Mouse (Mus musculus) hindbrain, embryonic 15.5 days (tissue): ENCODE results near the gene Gm6121. TPM values are rescaled to one million over a fixed set of nuclear protein-coding genes. Genes with fewer than 3 reads are reported as not detected.
"Not testable (repeated sequence)": the region's sequence is repeated elsewhere in the genome, so short reads cannot be mapped to it uniquely, and the experiment has no call there.

Experiments used
- ATAC-seq: fragments of 200-750 bp; cut with Nextera tagmentation; 2 replicates; pipeline ENCODE4 v1.8.0; 2017; ENCODE audit warnings: low read depth, moderate number of reproducible peaks, moderate TSS enrichment; ENCODE audit not compliant: low FRiP score
- H3K27ac ChIP-seq: fragments of 300-500 bp; sonication (generic); replicated peaks from 2 replicates; pipeline ENCODE4 v1.5.1; 2015; ENCODE audit warnings: mild to moderate bottlenecking, inconsistent platforms
- H3K27me3 ChIP-seq: fragments of 300-500 bp; sonication (generic); 2 replicates; pipeline ENCODE4 v1.6.1; 2015; ENCODE audit warnings: control low read depth, inconsistent platforms
- H3K36me3 ChIP-seq: fragments of 300-500 bp; sonication (generic); 2 replicates; pipeline ENCODE4 v1.6.1; 2015; ENCODE audit warnings: control low read depth, inconsistent platforms
- H3K4me1 ChIP-seq: fragments of 300-500 bp; sonication (generic); replicated peaks from 2 replicates; pipeline ENCODE4 v1.6.1; 2015; ENCODE audit warnings: control low read depth, inconsistent platforms
- H3K4me2 ChIP-seq: fragments of 300-500 bp; sonication (generic); 2 replicates; pipeline ENCODE4 v1.6.1; 2015; ENCODE audit warnings: moderate library complexity, mild to moderate bottlenecking, inconsistent platforms
- H3K4me3 ChIP-seq: fragments of 300-500 bp; sonication (generic); 2 replicates; pipeline ENCODE4 v1.5.1; 2015; ENCODE audit warnings: mild to moderate bottlenecking, inconsistent platforms
- H3K9ac ChIP-seq: fragments of 300-500 bp; sonication (generic); 2 replicates; pipeline ENCODE4 v1.6.1; 2015; ENCODE audit warnings: inconsistent platforms
- H3K9me3 ChIP-seq: fragments of 300-500 bp; sonication (generic); 2 replicates; pipeline ENCODE4 v1.6.1; 2016; ENCODE audit warnings: control low read depth, inconsistent platforms
- WGBS: fragments of 180-500 bp; shearing (Covaris S2); methylation state at CpG from one replicate; pipeline ENCODE4 v1.1.7; 2015; 5-methylcytosine and 5-hydroxymethylcytosine counted together
- polyA plus RNA-seq: library from polyadenylated mRNA; unstranded; fragments of >200 nt; fragmentation: Nextera tagmentation; extraction: Ambion mirVana; gene quantifications from 2 replicates; pipeline ENCODE4 v1.2.1, GENCODE M21; 2015

The Gm6121 gene
- not detected in 2 replicates for polyA plus RNA-seq

DNA sequence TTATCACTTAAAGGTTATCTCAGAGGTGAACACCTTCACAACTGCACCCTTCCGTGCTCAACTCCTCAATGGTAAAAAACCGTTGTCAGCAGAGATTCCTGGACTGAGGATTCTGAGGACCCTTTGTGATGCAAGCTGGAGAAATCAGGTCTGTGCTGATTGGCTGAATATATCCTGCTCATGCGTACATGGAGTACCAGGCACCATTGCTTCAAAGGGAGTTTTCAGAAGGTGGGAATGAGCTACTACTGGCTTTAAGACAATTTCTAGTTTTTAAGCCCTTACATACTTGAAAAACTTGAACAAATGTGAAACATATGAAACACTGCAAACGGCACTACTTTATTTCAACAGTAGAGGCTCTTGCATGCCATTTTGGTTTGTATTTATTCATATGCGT lies at the start of gene Gm6121:
Gm6121 (minus strand) TSS at position 101 of the 400 bp plus-strand sequence.
- not testable (repeated sequence) for H3K27ac ChIP-seq, ATAC-seq, H3K9ac ChIP-seq, H3K27me3 ChIP-seq, H3K4me1 ChIP-seq, H3K9me3 ChIP-seq, H3K36me3 ChIP-seq, H3K4me2 ChIP-seq, H3K4me3 ChIP-seq
- no CpG with 5 or more reads among the region's 5 CpGs for WGBS

Other genes with a start within 250 kb of the Gm6121 start
- not detected in 2 replicates for gene Gm14525, start 233.1 kb downstream of the Gm6121 start, polyA plus RNA-seq